Comparison of ENCODE assay signal across 25 mouse cellular contexts in the genomic region with DNA sequence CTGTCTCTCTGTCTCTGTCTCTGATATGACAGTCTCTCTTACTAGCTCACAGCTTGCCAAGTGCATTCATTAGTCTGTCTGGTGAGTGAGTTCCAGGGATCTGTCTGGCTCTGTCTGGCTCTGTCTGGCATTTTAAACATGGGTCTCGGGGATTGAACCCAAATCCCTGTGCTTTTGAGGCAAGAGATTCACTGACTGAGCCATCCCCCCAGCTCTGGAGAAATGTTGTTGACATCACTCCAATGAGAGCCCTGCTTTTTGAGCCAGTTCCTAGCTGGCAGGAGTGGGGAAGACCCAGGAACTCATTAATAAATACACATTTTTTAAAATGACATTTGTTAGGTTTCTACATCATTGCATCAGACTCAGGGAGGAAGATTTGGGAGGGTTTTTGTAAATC.
"Had no signal": no experiment of that assay in that cellular context is flagged by ENCODE, and none has a peak within 500 bp of the region (broad histone marks: within the 10 kb centered on the region; RNA-seq: fewer than 3 reads in every experiment).

No protein-coding gene starts in this region.

- H3K9me3 ChIP-seq: heart, embryonic 10.5 days; heart, embryonic 12.5 days; hindbrain, embryonic 13.5 days; hindbrain, embryonic 15.5 days; kidney, embryonic 15.5 days; limb, embryonic 13.5 days; limb, embryonic 15.5 days; liver, embryonic 12.5 days had no signal

- H3K4me3 ChIP-seq: heart, embryonic 10.5 days; heart, embryonic 12.5 days; hindbrain, embryonic 13.5 days; hindbrain, embryonic 15.5 days; kidney, embryonic 15.5 days; limb, embryonic 13.5 days; limb, embryonic 15.5 days; liver, embryonic 12.5 days had no signal

- H3K27me3 ChIP-seq: heart, embryonic 12.5 days; hindbrain, embryonic 13.5 days; hindbrain, embryonic 15.5 days; kidney, embryonic 15.5 days; limb, embryonic 13.5 days; limb, embryonic 15.5 days; liver, embryonic 12.5 days had no signal

- H3K4me1 ChIP-seq: heart, embryonic 10.5 days; heart, embryonic 12.5 days; hindbrain, embryonic 13.5 days; hindbrain, embryonic 15.5 days; kidney, embryonic 15.5 days; limb, embryonic 13.5 days; limb, embryonic 15.5 days; liver, embryonic 12.5 days had no signal

- DNase-seq: gastrocnemius, postnatal 14 days; gastrocnemius, postnatal 36 days; heart, adult 18-20 months; heart, postnatal 14 days; heart, postnatal 36 days; kidney, adult 11 months; kidney, adult 2 months; kidney, adult 9 months; kidney, postnatal 14 days; kidney, postnatal 36 days; layer of hippocampus, adult 9-11 months; layer of hippocampus, postnatal 36 days; left cerebral cortex, postnatal 4 days had no signal

- H3K27ac ChIP-seq: heart, embryonic 10.5 days; hindbrain, embryonic 13.5 days; hindbrain, embryonic 15.5 days; hindbrain, postnatal 0 days; kidney, embryonic 15.5 days; kidney, postnatal 0 days; limb, embryonic 13.5 days; limb, embryonic 15.5 days; liver, embryonic 12.5 days; liver, embryonic 14.5 days had no signal

- H3K9ac ChIP-seq: heart, embryonic 12.5 days; hindbrain, embryonic 13.5 days; hindbrain, embryonic 15.5 days; kidney, embryonic 15.5 days; limb, embryonic 13.5 days; limb, embryonic 15.5 days; liver, embryonic 12.5 days; liver, embryonic 14.5 days had no signal

- ATAC-seq: hindbrain, postnatal 0 days; intestine, embryonic 16.5 days; liver, embryonic 12.5 days had no signal

- H3K36me3 ChIP-seq: heart, embryonic 10.5 days; heart, embryonic 12.5 days; hindbrain, embryonic 13.5 days; hindbrain, embryonic 15.5 days; kidney, embryonic 15.5 days; limb, embryonic 13.5 days; limb, embryonic 15.5 days; liver, embryonic 12.5 days had no signal

- H3K4me2 ChIP-seq: heart, embryonic 12.5 days; hindbrain, embryonic 13.5 days; hindbrain, embryonic 15.5 days; kidney, embryonic 15.5 days; limb, embryonic 13.5 days; limb, embryonic 15.5 days; liver, embryonic 12.5 days had no signal
